Mouse (Mus musculus): ENCODE measurements around the gene Pgp.
A peak's percentile ranks its signal among the peaks of the same experiment; 100 is the strongest.
"Not testable (repeated sequence)": the region's sequence is repeated elsewhere in the genome, so short reads cannot be mapped to it uniquely, and the experiment has no call there.

The Pgp gene

DNA sequence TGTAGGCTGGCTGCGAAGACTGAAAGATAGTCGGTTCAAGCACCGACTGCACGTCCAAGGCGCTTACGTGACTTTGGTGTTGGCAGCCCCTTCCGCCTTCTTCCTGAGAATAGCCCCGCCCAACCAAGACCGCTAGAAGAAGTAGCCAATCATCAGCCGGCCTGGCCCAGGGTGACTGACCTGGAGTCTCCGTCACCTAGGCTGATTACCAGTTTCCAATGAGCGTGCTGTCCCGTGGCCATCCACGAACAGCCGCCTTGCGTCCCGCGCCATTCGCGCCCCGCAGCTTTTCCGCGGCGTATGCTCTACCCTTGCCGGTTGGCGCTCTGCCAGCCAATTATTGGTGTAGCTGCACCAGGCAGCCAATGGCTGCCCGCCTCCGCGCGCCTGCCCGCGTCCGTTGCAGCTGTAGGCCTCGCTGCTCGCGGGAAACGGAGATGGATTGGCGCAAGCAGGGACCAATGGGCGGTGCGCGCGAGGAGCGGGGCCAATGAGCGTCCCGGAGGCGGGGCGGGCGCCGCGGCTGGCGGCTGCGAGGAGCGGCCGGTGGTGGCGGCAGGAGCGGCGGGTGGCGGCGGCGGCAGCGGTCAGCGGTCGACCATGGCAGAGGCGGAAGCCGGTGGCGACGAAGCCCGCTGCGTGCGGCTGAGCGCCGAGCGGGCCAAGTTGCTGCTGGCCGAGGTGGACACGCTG is at the start of gene Pgp, which contains the start of gene E4f1:
Gene Pgp (plus strand): TSS at position 483 of the 693 bp plus-strand sequence.
Gene E4f1 (minus strand): TSS at position 404 of the 693 bp plus-strand sequence.
- DNase-seq (ENCODE audit: low spot score in 2 of 2): peak; percentile 98 to 99

DNA sequence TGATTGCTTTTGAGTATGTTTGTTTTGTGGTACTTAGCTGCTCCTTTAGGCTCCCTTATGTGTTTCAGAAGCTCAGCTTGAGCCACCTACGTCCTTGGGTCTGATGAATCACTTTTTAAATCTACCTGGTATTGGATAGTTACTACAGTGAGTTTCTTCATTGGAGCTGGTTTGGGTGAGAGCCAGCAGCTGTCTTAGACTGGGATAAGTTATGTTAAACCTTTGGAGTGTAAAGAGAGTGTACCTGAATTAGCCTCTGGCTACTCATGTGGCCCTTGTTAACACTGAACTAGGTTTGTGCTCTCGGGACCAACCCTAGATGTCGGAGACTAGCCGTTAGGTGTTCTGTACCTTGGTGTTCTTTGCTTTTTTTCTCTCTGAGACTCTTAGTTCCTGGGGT is 47.1 kb upstream of the Pgp start:
- no peak for DNase-seq (ENCODE audit: low spot score in 2 of 2)

DNA sequence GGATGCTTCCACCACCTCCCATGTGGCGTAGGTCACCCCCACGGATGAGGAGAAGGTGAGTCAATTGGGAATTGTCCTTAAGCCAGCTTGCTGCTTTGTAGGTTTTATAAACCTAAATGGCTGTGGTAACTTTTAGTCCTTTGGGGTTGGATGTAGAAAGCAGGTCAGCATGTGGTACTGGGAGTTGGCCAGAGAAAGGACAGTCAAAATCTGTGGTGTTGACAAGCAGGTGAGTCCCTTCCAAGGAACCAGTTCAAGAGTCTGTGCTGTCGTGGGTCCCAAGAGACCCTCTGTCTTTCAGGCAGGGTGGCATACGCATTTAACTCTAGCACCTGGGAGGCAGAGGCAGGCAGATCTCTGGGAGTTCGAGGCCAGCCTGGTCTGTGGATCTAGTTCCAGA is 45.7 kb upstream of the Pgp start:
- DNase-seq (ENCODE audit: low spot score in 2 of 2): no peak

DNA sequence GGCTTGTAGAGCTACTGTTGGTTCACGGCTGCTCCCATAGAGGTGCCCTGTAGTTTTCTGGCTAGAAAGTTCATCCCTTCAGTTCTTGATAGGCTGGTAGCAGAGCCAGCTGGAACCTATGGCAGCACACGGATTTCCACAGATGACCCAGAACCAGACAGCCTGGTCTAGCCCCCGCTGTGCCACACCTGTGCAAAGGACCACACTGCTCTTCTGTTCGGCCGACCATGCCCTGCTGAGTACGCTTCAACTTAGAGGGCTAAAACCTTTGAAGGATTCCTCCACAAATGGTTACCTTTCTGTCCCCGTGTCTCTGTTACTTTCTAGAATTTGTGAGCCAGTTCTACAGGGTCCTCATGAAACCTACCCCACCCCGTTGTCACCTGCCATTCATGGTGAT is 44.9 kb upstream of the Pgp start:
- DNase-seq (ENCODE audit: low spot score in 2 of 2): not testable (repeated sequence)

DNA sequence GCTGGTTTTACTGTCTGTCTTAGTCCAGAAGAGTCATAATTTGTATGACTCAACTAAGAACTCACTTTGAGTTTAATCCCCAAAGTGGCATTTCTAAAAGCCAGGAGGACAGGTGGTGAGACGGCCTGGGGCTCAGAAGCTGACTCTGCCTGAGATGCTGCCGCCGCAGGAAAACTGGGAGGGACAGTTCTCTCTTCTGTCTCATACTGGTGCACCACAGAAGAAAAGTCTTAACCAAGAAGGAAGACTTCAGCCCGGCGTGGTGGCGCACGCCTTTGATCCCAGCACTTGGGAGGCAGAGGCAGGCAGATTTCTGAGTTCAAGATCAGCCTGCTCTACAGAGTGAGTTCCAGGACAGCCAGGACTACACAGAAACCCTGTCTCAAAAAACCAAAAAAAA is 44.3 kb upstream of the Pgp start:
- no peak for DNase-seq (ENCODE audit: low spot score in 2 of 2)

DNA sequence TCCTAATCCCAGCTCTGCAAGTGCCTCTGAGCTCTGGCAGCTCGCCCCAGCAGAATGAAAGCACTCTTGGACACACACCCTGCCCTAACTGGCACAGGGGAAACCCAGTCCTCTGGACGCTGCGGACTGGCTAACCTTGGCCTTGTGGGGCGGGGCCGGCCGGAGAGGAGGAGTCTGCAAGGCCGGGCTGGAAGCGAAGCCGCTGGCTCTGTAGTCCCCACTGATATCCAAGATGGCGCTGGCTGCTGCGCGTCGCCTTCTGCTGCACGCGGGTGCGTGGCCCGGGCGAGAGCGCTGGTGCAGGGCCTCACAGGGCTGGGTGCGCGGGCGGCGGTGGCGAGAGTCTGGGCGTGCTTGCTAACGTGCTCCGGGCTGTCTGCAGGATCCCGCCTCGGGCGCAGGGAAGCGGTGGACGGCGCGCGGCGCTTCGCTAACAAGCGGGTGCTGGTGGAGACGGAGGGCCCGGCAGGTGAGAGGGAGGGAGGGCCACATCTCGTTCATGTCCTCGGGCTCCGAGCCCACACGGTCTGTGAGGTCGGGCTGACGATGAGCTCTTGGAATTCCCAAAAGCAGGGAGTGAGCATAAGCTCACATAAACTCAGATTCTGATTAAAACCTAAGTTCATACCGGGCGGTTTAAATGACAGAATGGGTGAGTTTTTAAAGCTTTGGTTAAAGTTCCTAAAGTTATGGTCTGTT is 43.6 kb upstream of the Pgp start, which contains the start of gene Eci1:
Gene Eci1 (plus strand): TSS at position 171 of the 699 bp plus-strand sequence.
- peak; percentile 89 to 90 for DNase-seq (ENCODE audit: low spot score in 2 of 2)

- DNase-seq (ENCODE audit: low spot score in 2 of 2): no peak
Measured at GRCm38 (mm10) chr17:24427170-24427557, 43.0 kb upstream of the Pgp start.

- DNase-seq (ENCODE audit: low spot score in 2 of 2): no peak
Measured at GRCm38 (mm10) chr17:24429201-24429983, 40.8 kb upstream of the Pgp start.

DNA sequence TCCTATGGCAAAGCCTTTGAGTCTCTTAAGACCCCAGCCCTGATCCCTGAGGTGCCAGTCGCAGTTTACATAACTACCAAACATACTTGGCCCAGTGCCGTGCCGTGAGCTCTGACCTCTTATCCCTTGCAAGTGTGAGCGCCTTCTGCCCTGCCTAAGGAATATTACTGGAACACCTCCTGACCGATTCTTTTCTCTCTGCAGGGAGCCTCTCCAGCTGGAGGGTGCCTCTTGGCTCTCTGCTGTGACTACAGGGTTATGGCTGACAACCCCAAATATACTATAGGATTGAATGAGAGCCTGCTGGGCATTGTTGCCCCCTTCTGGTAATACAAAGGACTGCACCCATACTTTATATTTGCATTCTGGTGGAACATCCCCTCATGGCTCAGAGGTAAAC is 33.2 kb upstream of the Pgp start:
- DNase-seq (ENCODE audit: low spot score in 2 of 2): no peak

- DNase-seq (ENCODE audit: low spot score in 2 of 2): no peak
Measured at GRCm38 (mm10) chr17:24440377-24440776, 29.8 kb upstream of the Pgp start.

- DNase-seq (ENCODE audit: low spot score in 2 of 2): no peak
Measured at GRCm38 (mm10) chr17:24441148-24441547, 29.0 kb upstream of the Pgp start.

- DNase-seq (ENCODE audit: low spot score in 2 of 2): no peak
Measured at GRCm38 (mm10) chr17:24442107-24442506, 28.1 kb upstream of the Pgp start.

DNA sequence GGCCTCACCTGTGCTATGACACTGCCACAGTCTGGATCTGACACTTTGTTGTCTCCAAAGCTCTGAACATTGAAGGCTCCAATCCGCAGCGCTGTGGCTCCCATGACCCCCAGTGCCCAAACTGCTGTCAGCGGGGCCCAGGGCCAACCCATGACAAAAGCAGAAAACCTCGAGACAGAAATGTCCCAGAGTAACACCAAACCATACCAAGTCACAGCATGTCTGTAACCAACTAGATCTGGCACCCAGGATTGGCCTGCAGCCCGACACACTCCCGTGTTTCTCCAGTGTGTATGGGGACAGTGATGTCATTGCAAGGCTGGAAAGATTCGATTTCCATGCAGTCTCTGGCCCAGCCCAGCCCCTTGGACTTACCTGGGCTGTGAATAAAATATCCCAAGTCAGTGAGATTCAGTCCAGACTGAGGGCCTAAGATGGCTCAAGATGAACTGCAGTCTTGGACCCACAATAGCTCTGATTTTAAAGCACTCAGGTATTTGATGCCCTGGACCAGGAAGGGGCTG is 27.5 kb upstream of the Pgp start, which contains the start of gene Dnase1l2:
Gene Dnase1l2 (minus strand): TSS at position 474 of the 524 bp plus-strand sequence.
- no peak for DNase-seq (ENCODE audit: low spot score in 2 of 2)

DNA sequence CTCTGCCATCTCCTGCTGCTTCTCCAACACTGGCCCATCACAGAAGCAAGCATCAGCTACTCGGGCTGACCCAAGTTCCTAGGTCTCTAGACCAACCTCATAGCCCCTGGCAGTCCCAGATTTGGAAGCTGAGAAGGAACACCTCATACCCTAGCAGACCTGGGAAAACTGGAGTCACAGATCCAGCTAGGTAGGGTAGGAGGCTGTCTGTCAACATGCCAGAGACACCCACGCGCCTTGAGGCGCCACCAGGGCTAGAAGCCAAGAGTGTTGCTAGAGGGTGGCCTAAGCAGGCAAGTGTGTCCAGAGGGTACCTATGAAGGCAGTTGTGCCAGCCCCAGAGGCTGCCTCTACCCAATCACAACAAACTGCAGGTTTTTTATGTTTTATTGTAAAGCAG is 26.8 kb upstream of the Pgp start:
- DNase-seq (ENCODE audit: low spot score in 2 of 2): no peak

GRCm38 (mm10) chr17:24446590-24446989 is 23.6 kb upstream of the Pgp start:
- no peak for DNase-seq (ENCODE audit: low spot score in 2 of 2)

DNA sequence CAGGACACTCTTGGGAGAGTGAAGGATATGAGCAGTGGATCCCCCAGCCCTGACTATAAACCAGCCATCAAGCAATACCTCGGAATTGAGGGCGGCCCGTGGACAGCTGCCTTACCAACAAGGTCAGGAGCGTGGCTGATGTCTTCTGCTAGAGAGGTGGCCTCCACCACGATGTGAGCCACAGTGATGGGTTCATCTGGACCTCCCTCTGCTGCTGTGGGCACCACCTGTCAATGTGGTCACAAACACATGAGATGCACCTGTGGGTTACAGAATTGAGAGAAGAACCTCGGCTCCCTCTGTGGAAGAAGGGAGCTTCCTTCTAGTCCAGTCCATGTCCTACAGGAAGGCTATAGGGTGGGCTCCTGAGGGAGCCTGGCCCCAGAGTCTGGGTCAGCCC is 20.7 kb upstream of the Pgp start:
- DNase-seq (ENCODE audit: low spot score in 2 of 2): no peak

GRCm38 (mm10) chr17:24451220-24451619 is 19.0 kb upstream of the Pgp start:
- DNase-seq (ENCODE audit: low spot score in 2 of 2): no peak

GRCm38 (mm10) chr17:24453372-24453771 is 16.8 kb upstream of the Pgp start:
- DNase-seq (ENCODE audit: low spot score in 2 of 2): no peak

GRCm38 (mm10) chr17:24454218-24454755 is 15.9 kb upstream of the Pgp start:
- DNase-seq (ENCODE audit: low spot score in 2 of 2): no peak

DNA sequence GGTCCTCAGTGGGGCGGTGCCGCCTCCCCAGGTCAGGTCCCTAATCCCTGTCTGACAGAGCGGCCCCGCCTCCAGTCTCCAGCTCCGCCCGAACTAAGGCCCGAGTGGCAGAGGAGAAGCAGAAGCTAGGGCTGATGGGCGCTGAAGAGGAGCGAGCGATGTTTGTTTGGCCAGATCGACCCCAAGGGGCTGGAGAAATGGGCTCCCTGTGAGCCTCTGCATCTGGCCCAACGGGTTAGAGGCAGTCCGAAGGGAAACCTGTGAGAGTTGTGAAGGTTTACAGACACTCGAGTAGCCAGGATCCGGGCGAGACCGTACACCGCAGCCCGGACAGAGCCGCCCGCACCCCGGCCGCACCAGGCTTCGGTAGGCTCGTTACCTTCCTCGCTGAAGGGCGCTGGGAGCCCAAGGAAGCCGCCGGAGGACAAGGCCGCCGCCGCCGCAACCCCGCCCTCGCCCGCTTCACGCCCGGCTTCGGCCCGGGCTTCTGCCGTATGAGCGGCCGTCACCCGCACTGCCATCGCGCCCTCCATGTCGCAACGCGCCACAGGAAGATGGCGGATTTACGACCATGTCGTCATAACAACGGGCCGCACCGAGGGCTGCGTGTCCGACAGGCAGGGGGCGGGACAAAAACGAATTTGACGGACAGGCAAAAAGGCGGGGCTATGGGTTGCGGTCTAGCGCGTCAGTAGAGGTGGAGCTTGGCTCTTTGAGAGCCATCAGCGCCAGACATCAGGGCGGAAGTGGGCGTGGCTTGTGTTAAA is 15.3 kb upstream of the Pgp start:
- peak; percentile 98 to 99 for DNase-seq (ENCODE audit: low spot score in 2 of 2)

Data from frontal cortex, postnatal 10 days (tissue).